Mouse (Mus musculus) CH12.LX (cell line): ENCODE data around the gene Birc7. TPM values are rescaled to one million over a fixed set of nuclear protein-coding genes. Genes with fewer than 3 reads are reported as not detected.

ENCODE experiments used
- DNase-seq: peaks from one replicate; pipeline ENCODE4 v3.0.0-alpha.2; 2013; ENCODE audit errors: extremely low read depth
- H3K27ac ChIP-seq: 2 replicates; pipeline ENCODE4 v1.5.1; 2012; ENCODE audit warnings: low read depth, mild to moderate bottlenecking, control low read depth, moderate library complexity; ENCODE audit not compliant: insufficient read depth
- H3K27me3 ChIP-seq: replicated peaks from 2 replicates; pipeline ENCODE3; 2012; ENCODE audit warnings: inconsistent platforms
- H3K36me3 ChIP-seq, 2 experiments: replicated peaks in 1 of 2; 2 replicates each; pipeline versions ENCODE3 to v1.6.1; 2012; ENCODE audit warnings: inconsistent platforms in 1 of 2, low read length in 1 of 2, mild to moderate bottlenecking in 1 of 2, mixed read lengths in 1 of 2, moderate library complexity in 1 of 2; ENCODE audit not compliant: control insufficient read depth in 1 of 2, insufficient read depth in 1 of 2
- H3K4me1 ChIP-seq, 2 experiments: 2 replicates each; pipeline ENCODE4 v1.6.1; 2012; ENCODE audit warnings: inconsistent platforms in 1 of 2, moderate library complexity in 1 of 2; ENCODE audit not compliant: insufficient read depth in 2 of 2, control insufficient read depth in 1 of 2
- H3K4me2 ChIP-seq: 2 replicates; pipeline ENCODE4 v1.6.1; 2012; ENCODE audit warnings: low read depth, mild to moderate bottlenecking, control low read depth; ENCODE audit not compliant: poor library complexity, insufficient read depth, severe bottlenecking
- H3K4me3 ChIP-seq, 3 experiments: fragments of 150-350 bp in 1 of 3; sonication (generic) in 1 of 3; replicated peaks in 1 of 3; 2 replicates each; pipeline versions ENCODE3 to v1.5.1; 2011 to 2012; ENCODE audit warnings: low read depth in 2 of 3, low read length in 2 of 3, mild to moderate bottlenecking in 2 of 3, moderate library complexity in 2 of 3, control low read depth in 1 of 3, improper control_type of control experiment in 1 of 3, inconsistent platforms in 1 of 3, mixed read lengths in 1 of 3; ENCODE audit not compliant: poor library complexity in 1 of 3
- H3K79me2 ChIP-seq: replicated peaks from 2 replicates; pipeline ENCODE4 v1.6.1; 2012; ENCODE audit warnings: mild to moderate bottlenecking, moderate library complexity; ENCODE audit not compliant: control insufficient read depth, poor library complexity, insufficient read depth, severe bottlenecking; ENCODE audit errors: extremely low read depth
- H3K9ac ChIP-seq: 2 replicates; pipeline ENCODE4 v1.6.1; 2012; ENCODE audit warnings: low read depth, mild to moderate bottlenecking, control low read depth, moderate library complexity; ENCODE audit not compliant: insufficient read depth
- H3K9me3 ChIP-seq: replicated peaks from 2 replicates; pipeline ENCODE3; 2012; ENCODE audit warnings: low read length, inconsistent platforms, mixed read lengths
- BHLHE40 ChIP-seq: IDR thresholded peaks from 2 replicates; pipeline ENCODE4 v1.6.1; 2011; ENCODE audit warnings: mild to moderate bottlenecking, low read depth, low read length, improper control_type of control experiment
- CHD1 ChIP-seq: IDR thresholded peaks from 2 replicates; pipeline ENCODE4 v1.6.1; 2012; ENCODE audit warnings: low read depth, low read length, improper control_type of control experiment, inconsistent platforms
- CHD2 ChIP-seq: IDR thresholded peaks from 2 replicates; pipeline ENCODE4 v1.6.1; 2011; ENCODE audit warnings: low read length, improper control_type of control experiment
- CTCF ChIP-seq, 2 experiments: IDR thresholded peaks in 1 of 2; conservative IDR thresholded peaks in 1 of 2; 2 replicates each; pipeline ENCODE4 v1.5.1; 2011 to 2012; ENCODE audit warnings: low read depth in 2 of 2, low read length in 2 of 2, improper control_type of control experiment in 1 of 2, inconsistent platforms in 1 of 2, mild to moderate bottlenecking in 1 of 2, moderate library complexity in 1 of 2
- E2F4 ChIP-seq: IDR thresholded peaks from 2 replicates; pipeline ENCODE4 v1.6.1; 2011; ENCODE audit warnings: low read depth, low read length, improper control_type of control experiment; ENCODE audit not compliant: insufficient replicate concordance
- ELF1 ChIP-seq: IDR thresholded peaks from 2 replicates; pipeline ENCODE4 v1.6.1; 2014; ENCODE audit warnings: low read depth, mild to moderate bottlenecking, inconsistent platforms, low read length, improper control_type of control experiment
- HCFC1 ChIP-seq: IDR thresholded peaks from 2 replicates; pipeline ENCODE4 v1.6.1; 2012; ENCODE audit warnings: low read depth, mild to moderate bottlenecking, inconsistent platforms, low read length, improper control_type of control experiment
- IRF4 ChIP-seq: IDR thresholded peaks from 2 replicates; pipeline ENCODE4 v1.6.1; 2014; ENCODE audit warnings: low read depth, mild to moderate bottlenecking, inconsistent platforms, low read length, improper control_type of control experiment
- JUND ChIP-seq: conservative IDR thresholded peaks from 2 replicates; pipeline ENCODE4 v1.6.1; 2011; ENCODE audit warnings: low read depth, low read length, improper control_type of control experiment
- KAT2A ChIP-seq: IDR thresholded peaks from 2 replicates; pipeline ENCODE4 v1.6.1; 2012; ENCODE audit warnings: low read length, improper control_type of control experiment, inconsistent platforms; ENCODE audit not compliant: insufficient replicate concordance
- MAX ChIP-seq: IDR thresholded peaks from 2 replicates; pipeline ENCODE4 v1.6.1; 2011; ENCODE audit warnings: low read length, improper control_type of control experiment
- MAZ ChIP-seq: IDR thresholded peaks from 2 replicates; pipeline ENCODE4 v1.6.1; 2012; ENCODE audit warnings: low read depth, mild to moderate bottlenecking, inconsistent platforms, low read length, improper control_type of control experiment, moderate library complexity
- MEF2A ChIP-seq: IDR thresholded peaks from 2 replicates; pipeline ENCODE4 v1.6.1; 2014; ENCODE audit warnings: low read depth, mild to moderate bottlenecking, inconsistent platforms, low read length, improper control_type of control experiment, borderline replicate concordance
- NELFE ChIP-seq: IDR thresholded peaks from 2 replicates; pipeline ENCODE4 v1.6.1; 2011; ENCODE audit warnings: low read depth, low read length, improper control_type of control experiment
- PAX5 ChIP-seq: IDR thresholded peaks from 2 replicates; pipeline ENCODE4 v1.6.1; 2012; ENCODE audit warnings: low read length, inconsistent platforms, mixed read lengths
- POLR2A ChIP-seq: IDR thresholded peaks from 2 replicates; pipeline ENCODE4 v1.6.1; 2011; ENCODE audit warnings: low read depth, mild to moderate bottlenecking, improper control_type of control experiment, low read length
- POLR2AphosphoS2 ChIP-seq: IDR thresholded peaks from 2 replicates; pipeline ENCODE4 v1.6.1; 2011; ENCODE audit warnings: low read depth, low read length, improper control_type of control experiment
- RAD21 ChIP-seq: IDR thresholded peaks from 2 replicates; pipeline ENCODE4 v1.6.1; 2011; ENCODE audit warnings: low read depth, mild to moderate bottlenecking, low read length, improper control_type of control experiment, moderate library complexity
- SMC3 ChIP-seq: IDR thresholded peaks from 2 replicates; pipeline ENCODE4 v1.6.1; 2011; ENCODE audit warnings: low read depth, low read length, improper control_type of control experiment
- TBP ChIP-seq: conservative IDR thresholded peaks from 2 replicates; pipeline ENCODE4 v1.6.1; 2011; ENCODE audit warnings: low read depth, low read length, improper control_type of control experiment
- USF1 ChIP-seq: IDR thresholded peaks from 2 replicates; pipeline ENCODE4 v1.6.1; 2014; ENCODE audit warnings: low read depth, mild to moderate bottlenecking, inconsistent platforms, low read length, improper control_type of control experiment
- USF2 ChIP-seq: conservative IDR thresholded peaks from 2 replicates; pipeline ENCODE4 v1.6.1; 2011; ENCODE audit warnings: low read depth, low read length, improper control_type of control experiment
- ZC3H11A ChIP-seq: IDR thresholded peaks from 2 replicates; pipeline ENCODE4 v1.6.1; 2012; ENCODE audit warnings: low read depth, mild to moderate bottlenecking, inconsistent platforms, low read length, improper control_type of control experiment
- ZKSCAN1 ChIP-seq: IDR thresholded peaks from 2 replicates; pipeline ENCODE4 v1.6.1; 2012; ENCODE audit warnings: low read depth, inconsistent platforms, low read length, improper control_type of control experiment, borderline replicate concordance
- ZMIZ1 ChIP-seq: IDR thresholded peaks from 2 replicates; pipeline ENCODE4 v1.6.1; 2012; ENCODE audit warnings: low read depth, mild to moderate bottlenecking, inconsistent platforms, low read length, improper control_type of control experiment
- dilution Hi-C: fragments of 300-500 bp; cut with MboI; formaldehyde crosslinking; loops from 2 replicates; pipeline ENCODE4 v1.14.3; 2020; ENCODE audit warnings: low sequenced_read_pairs; ENCODE audit not compliant: extremely low pct_unique_long_range_greater_than_20kb, extremely low pct_ligation_motif_present
- in situ Hi-C: fragments of 300-500 bp; cut with MboI; formaldehyde crosslinking; loops from 3 replicates; pipeline ENCODE4 v1.14.3; 2019; ENCODE audit warnings: low sequenced_read_pairs, low pct_ligation_motif_present, low pct_unique_long_range_greater_than_20kb, mixed read lengths
- polyA plus RNA-seq: library from polyadenylated mRNA; unstranded; fragments of >175 nt; gene quantifications from 2 replicates; pipeline ENCODE4 v1.2.1, GENCODE M21; 2012; ENCODE audit warnings: low read depth; ENCODE audit not compliant: insufficient read length
- total RNA-seq, 2 experiments: library from RNA; depleted of rRNA; stranded (reverse); fragments of 300-350 nt in 1 of 2; fragments of >200 nt in 1 of 2; gene quantifications; 2 replicates each; pipeline ENCODE4 v1.2.3; 2012 to 2014

Gene Birc7
- total and polyA plus RNA-seq, 3 experiments: not detected

- H3K9me3 ChIP-seq: no peaks in the 10 kb centered on the region
- no peaks in the 10 kb centered on the region for H3K36me3 ChIP-seq
- in situ Hi-C loops (no loop called here), dilution Hi-C loops (no loop called here)
- H3K4me2 ChIP-seq: no peak overlapping the region
- no peak overlapping the region for H3K9ac ChIP-seq
- no peaks in the 10 kb centered on the region for H3K4me1 ChIP-seq
- H3K4me3 ChIP-seq: no peak overlapping the region
- no peak for DNase-seq
- TF ChIP-seq USF2 (no peak), CTCF (conservative IDR thresholded peaks at IDR 0.05 in 1 of 2, IDR thresholded peaks at IDR 0.05 in 1 of 2; ENCODE audit: low read depth in 2 of 2, low read length in 2 of 2) (no peak), POLR2AphosphoS2 (no peak), NELFE (no peak), TBP (no peak), HCFC1 (no peak), MAZ (no peak), ZKSCAN1 (no peak), ZC3H11A (no peak), PAX5 (no peak), BHLHE40 (no peak), CHD2 (no peak), IRF4 (no peak), POLR2A (no peak), RAD21 (no peak), ELF1 (no peak), KAT2A (no peak), ZMIZ1 (no peak), JUND (no peak)
- H3K79me2 ChIP-seq: no peaks in the 10 kb centered on the region
- H3K27me3 ChIP-seq: peaks cover 88% of the 10 kb centered on the region
- H3K27ac ChIP-seq: no peak overlapping the region
Measured at GRCm38 (mm10) chr2:180881281-180881680, 47.5 kb upstream of the Birc7 start.

- Histone ChIP-seq H3K4me3 (no peak overlapping the region), H3K36me3 (no peaks in the 10 kb centered on the region), H3K27me3 (peaks cover 80% of the 10 kb centered on the region), H3K4me1 (no peaks in the 10 kb centered on the region), H3K27ac (no peak overlapping the region), H3K79me2 (no peaks in the 10 kb centered on the region), H3K9ac (no peak overlapping the region), H3K9me3 (no peaks in the 10 kb centered on the region), H3K4me2 (no peak overlapping the region)
- TF ChIP-seq USF2 (no peak), E2F4 (no peak), KAT2A (no peak), ZKSCAN1 (no peak), MAX (no peak), MEF2A (no peak), CHD1 (no peak), SMC3 (no peak), ELF1 (no peak), USF1 (no peak), POLR2A (no peak)
- no peak for DNase-seq
- dilution Hi-C loops: no loop called here
- in situ Hi-C loops: no loop called here
Measured at GRCm38 (mm10) chr2:180885270-180885669, 43.6 kb upstream of the Birc7 start.
